Mouse (Mus musculus) erythroblast, adult 5-6 weeks (primary cell): ENCODE results near the gene Tead3. TPM values are rescaled to one million over a fixed set of nuclear protein-coding genes. Genes with fewer than 3 reads are reported as not detected.

ENCODE experiments used
- ATAC-seq: replicated peaks from 2 replicates; pipeline ENCODE4 v1.8.0; 2016; ENCODE audit warnings: moderate number of reproducible peaks, mild to moderate bottlenecking, moderate TSS enrichment, inconsistent platforms; ENCODE audit not compliant: poor library complexity, low FRiP score, severe bottlenecking
- total RNA-seq, 2 experiments: library from RNA; stranded (forward) in 1 of 2; stranded (reverse) in 1 of 2; fragments of 150-400 nt in 1 of 2; fragments of 200-764, 138-1000 nt in 1 of 2; gene quantifications; 2 replicates each; pipeline versions ENCODE4 v1.2.3 to v1.2.4; 2015 to 2017; ENCODE audit warnings: low replicate concordance in 2 of 2

Tead3 gene
- total RNA-seq (2015; ENCODE audit: low replicate concordance) (not detected in 2 replicates), total RNA-seq (2017; ENCODE audit: low replicate concordance) (not detected in 2 replicates)

DNA sequence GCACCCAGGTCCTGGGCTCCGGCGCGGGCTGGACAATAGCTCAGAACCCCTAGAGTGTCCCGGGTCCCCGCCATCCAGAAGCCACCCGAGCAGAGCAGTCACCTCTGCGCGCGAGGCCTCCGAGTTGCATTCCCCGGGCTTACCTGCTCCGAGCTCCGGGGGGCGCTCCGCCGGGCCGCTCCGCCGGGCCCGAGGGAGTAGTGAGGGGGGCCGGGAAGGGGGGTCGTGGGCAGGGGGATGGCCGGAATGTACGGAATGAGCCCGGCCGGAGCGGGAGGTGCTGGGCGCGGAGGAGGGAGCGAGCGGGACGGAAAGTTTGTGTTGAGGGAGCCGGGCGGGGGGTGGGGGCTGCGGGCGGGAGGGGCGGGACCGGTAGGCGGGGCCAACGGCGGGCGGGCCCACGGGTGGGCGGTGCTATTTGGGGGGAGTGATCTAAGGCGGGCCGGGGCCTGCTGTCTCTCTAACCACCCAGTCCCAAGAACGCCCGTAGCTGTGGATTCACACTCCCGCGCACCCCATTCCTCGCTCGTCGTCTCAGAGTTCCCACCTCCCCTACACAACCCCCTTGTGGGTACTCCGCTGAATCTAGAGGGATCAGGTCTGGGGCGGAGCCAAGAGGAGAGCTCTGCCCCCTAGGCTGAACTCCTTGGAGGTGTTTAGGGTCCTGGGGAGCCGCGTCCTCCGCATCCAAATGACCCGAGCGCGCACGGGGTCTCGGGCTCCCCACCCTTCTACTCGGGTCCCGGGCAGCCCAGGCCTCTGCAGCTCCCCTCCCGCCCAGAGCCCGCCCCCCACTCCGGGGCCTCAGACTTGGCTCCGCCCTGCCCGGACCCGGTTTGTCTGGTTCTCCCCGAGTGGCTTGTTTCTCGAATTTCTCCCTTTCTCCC, at the start of gene Tead3:
Gene Tead3 (minus strand): TSS at position 352 of the 887 bp plus-strand sequence.
- no peak for ATAC-seq

- no peak for ATAC-seq
These were observed 44.4 kb upstream of the Tead3 start for GRCm38 (mm10) chr17:28394994-28395393.

DNA sequence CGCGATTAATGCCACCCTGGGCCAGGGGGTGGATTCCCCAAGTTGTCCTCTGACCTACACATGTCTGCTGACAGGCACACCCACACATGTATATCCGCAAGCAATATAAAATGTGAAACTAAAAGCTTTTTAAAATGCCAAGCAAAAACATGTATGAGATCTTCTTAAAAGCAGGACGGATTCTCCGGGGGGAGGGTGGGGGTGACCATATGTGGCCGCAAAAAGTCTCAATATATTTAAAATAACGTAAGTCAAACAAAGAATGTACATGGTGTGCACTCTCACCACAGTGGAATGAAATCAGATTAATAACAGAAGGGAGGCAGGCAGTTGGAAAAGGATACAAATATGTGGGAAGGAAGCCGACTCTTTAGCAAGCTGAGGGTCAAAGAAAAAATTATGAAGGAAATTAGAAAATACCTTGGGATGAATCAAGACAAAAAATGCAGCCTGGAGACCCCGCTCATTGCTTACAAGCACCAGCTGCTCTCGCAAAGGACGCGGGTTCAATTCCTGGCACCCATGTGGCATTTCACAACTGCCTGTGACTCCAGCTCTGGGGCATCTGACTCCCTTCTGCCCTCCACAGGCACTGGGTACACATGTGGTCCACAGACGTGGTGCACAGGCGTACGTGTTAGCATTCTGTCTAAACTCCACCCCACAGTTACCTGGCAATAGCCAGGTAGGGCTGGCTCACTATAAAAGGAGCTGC, 43.6 kb upstream of the Tead3 start:
- no peak for ATAC-seq

GRCm38 (mm10) chr17:28391568-28392432, 41.2 kb upstream of the Tead3 start:
- ATAC-seq = no peak

- no peak for ATAC-seq
These were observed 37.9 kb upstream of the Tead3 start for GRCm38 (mm10) chr17:28388534-28388933.

DNA sequence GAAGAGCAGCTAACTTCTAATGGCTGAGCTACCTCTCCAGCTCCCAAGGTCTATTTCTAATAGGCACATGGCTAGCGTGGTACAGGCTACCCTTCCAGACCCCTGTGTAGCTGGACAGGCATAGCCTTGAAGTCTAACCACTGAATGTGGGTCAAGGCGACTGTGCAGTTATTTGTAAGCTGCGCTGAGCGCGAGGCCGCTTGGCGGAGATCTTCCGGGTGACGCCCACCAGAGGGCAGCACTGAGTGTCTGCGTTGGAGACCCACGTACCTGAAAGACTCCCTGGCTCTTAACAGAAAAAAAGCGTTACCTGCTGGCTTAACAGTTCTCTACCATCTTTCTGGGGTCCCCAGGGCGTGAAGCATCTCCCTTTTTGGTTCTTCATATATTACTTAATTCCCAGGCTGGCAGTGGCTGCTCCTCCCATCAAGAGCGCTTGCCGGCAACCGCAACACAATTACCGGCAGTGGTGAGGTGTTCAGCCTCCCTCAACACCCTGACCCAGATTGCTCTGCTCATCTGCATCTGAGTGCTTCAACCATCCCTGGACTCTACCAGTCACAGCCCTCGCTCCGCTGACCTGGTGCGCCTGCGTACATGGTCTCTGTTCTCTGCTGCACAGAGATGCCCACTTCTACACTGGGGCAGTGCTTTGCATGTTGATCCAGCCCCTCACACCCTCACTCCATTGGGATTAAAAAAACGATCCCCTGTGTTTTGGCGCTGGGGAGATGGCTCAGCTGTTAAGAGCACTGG, 35.7 kb upstream of the Tead3 start:
- ATAC-seq = no peak; the same call in 1 of the 2 replicates

GRCm38 (mm10) chr17:28384298-28384697, 33.7 kb upstream of the Tead3 start:
- no peak for ATAC-seq

DNA sequence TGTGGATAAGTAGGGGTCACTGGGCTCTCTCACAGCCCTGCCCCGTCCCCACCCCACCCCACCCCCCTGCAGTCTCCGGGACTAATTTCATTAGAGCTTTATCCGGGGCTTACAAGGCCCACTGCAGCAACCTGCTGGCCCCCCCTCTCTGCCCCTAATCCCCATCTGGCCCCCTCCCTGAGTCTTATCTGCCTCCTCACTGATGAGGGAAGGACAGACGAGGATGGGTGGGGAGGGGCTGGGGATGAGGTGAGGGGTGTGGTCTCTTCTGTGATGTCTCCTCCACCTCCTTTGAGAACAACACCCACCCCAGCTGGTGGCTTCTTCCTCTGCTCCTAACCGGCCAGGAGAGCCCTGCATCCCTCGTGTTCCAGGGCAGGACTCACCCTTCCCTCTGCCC, 29.6 kb upstream of the Tead3 start:
- ATAC-seq = no peak

DNA sequence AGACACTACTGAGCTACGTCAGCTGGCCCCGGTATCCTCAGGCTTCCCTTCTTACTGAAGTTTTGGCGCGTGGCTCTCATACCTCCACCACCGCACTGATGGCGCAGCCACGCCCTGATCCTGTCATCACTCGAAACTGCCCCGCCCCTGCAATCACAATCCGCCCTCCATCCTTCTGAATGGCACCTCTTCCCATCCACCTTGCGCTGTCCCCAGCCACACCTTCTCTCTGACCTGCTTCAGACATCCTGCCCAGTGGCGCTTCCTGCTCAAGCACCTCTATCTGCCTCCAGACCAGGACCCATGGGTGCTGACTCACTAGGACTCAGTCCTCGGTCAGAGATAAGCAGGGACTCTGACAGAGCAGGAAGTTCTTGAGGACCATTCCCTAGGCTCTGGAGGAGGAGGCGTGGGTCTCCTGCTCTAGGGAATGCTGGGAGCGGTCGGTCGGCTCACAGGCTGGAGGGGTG, 25.0 kb upstream of the Tead3 start:
- no peak; the same call in 1 of the 2 replicates for ATAC-seq

- ATAC-seq = no peak
These were observed 23.9 kb upstream of the Tead3 start for GRCm38 (mm10) chr17:28374494-28374893.

GRCm38 (mm10) chr17:28373821-28374220, 23.2 kb upstream of the Tead3 start:
- ATAC-seq = peak; percentile 86

DNA sequence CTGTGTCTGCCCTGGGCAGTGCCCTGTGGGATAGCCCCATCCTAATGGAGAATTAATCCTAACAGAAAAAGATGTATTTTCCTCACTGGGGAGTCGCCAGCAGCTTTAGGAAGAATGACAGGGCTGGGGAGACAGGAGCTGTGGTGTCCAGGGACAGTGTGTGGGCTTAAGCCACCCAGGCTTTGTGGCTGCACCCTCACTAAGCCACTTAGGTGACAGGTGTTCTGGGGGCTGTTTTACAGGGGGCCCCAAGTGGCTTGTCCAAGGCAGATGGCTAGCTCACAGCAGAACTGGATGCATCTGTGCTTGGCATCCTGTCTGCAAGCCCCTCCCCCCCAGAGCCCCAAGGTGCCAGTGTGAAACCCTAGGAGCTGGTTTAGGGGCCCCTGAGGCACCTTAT, 21.3 kb upstream of the Tead3 start:
- ATAC-seq = no peak

DNA sequence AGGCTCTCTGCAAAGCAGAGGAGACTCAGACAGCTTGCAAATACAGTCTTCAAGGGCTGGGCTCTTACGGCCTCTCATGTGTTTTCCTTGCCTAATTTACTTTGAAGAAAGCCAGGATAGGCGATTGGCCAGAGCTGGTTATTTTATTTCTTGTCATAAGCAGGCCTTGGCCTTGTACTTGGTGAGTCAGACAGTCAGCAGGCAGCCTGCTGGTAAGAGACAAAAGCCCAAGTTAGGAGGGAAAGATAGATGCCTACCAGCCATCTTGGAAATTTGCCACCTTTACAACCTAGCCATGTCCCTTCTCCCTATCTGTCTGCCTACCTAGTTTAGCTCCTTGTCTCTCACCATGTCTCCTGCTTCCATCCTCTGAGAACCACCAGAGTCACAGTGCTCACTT, 20.7 kb upstream of the Tead3 start:
- no peak for ATAC-seq

GRCm38 (mm10) chr17:28369056-28369455, 18.4 kb upstream of the Tead3 start:
- ATAC-seq = no peak

GRCm38 (mm10) chr17:28368449-28368848, 17.8 kb upstream of the Tead3 start:
- ATAC-seq = peak; percentile 84

- ATAC-seq = no peak
These were observed 14.5 kb upstream of the Tead3 start, which contains the start of gene Tulp1 for GRCm38 (mm10) chr17:28365122-28365521. Gene Tulp1 (minus strand): TSS chr17:28365222.

GRCm38 (mm10) chr17:28363507-28363906, 12.9 kb upstream of the Tead3 start:
- ATAC-seq = no peak

- no peak for ATAC-seq
These were observed 12.2 kb upstream of the Tead3 start for GRCm38 (mm10) chr17:28362653-28363292.
